Mouse (Mus musculus) heart, adult 18-20 months (tissue): ENCODE data around the gene Cib3. TPM values are rescaled to one million over a fixed set of nuclear protein-coding genes. Genes with fewer than 3 reads are reported as not detected.
A peak's percentile ranks its signal among the peaks of the same experiment; 100 is the strongest.

Source experiments
- DNase-seq, 2 experiments: peaks; one replicate each; pipeline ENCODE4 v3.0.0; 2021 to 2022; ENCODE audit warnings: mixed read lengths in 1 of 2
- long read RNA-seq, 2 experiments: library from polyadenylated mRNA; stranded (forward); transcript quantifications; one replicate each; pipeline ENCODE4 v2.0.0; 2021
- total RNA-seq, 2 experiments: library from RNA; stranded (reverse); gene quantifications; 2 replicates each; pipeline ENCODE4 v1.2.3; 2021

The Cib3 gene
- total RNA-seq: 1 to 10 TPM in 1 of 2 experiments, under 1 TPM in 1; 0.62 to 1.7 TPM
- long read RNA-seq, experiment 1, partial matches to known transcripts: 1 of 6 reads
- long read RNA-seq, experiment 1, other reads (novel, unspliced or antisense): 1 of 6 reads
- long read RNA-seq, experiment 2: 0 reads

DNA sequence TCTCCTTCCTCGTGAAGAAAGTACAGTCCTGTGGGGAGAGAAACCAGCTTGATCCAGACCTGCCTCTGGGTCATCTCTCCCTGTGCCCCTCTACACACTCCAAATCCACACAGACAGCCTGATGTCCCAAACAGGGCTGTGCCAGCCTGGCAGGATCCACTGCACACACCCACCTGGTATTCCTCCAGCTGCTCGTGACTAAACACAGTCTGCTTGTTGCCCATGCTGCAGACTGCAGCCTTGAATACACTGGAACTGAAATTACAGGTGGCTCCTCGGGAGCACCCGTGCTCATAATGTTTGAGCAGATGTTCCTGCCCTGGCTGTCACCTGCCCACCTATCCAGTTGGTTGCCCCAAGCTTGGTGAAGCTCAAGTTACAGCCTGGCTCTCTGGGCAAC, at the start of gene Cib3:
Gene Cib3 (minus strand): TSS at position 87 of the 400 bp plus-strand sequence.
- DNase-seq: peak in 1 of 2 experiments; percentile 25

DNA sequence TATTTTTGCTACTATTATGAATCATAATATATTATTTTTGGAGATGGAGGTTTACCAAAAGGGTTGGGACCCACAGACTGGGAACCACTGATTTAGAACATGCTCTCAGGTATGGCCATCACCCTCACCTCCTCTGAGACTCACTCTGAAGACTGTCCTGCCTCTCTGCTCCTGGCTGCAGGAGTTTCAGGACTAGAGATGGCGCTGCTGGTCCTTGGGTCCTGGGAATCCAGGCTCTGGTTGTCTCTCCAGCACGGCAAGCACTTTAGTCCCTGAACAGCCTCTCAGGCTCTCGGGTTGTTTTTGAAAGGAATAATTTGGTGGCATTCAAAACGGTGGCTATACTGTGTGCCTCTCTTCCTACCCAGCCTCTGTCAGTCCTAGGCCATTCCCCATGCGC, 49.2 kb upstream of the Cib3 start:
- DNase-seq: peak; percentile 62 to 68

DNA sequence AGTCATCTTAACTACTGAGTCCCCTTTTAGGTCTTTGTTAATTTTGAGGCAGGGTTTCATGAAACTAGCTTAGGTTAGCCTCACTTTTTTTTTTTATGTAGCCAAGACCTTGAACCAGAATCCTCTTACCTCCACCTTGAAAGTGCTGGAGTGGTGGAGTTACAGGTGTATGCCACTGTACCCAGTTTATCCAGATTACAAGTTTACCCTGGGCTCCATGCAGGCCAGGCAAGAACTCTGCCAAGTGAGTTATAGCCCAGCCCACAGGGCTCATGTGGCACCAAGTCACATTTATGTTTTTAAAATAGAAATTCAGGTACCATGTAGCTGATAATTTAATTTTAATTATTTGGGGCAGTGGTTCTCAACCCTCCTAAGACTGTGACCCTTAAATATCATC, 48.8 kb upstream of the Cib3 start:
- no peak for DNase-seq

DNA sequence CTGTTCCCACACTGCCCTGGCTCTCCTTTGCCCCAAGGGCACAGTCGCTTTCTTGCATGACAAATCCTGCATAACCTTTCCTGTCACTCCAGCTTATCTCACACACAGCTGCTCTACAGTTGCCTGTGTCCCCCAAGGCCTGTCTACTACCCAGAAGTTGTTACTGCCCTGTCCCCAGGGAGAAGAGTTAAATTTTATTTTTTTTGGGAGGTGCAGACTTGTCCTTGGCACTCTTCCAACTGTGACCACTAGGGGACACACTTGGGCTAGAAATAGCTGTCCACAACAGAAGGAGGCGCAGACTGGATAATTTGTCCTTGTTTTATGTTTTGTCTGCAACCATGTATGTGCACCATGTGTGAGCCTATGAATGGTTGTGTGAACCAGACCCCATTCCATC, 48.4 kb upstream of the Cib3 start:
- peak; percentile 85 to 88 for DNase-seq

DNA sequence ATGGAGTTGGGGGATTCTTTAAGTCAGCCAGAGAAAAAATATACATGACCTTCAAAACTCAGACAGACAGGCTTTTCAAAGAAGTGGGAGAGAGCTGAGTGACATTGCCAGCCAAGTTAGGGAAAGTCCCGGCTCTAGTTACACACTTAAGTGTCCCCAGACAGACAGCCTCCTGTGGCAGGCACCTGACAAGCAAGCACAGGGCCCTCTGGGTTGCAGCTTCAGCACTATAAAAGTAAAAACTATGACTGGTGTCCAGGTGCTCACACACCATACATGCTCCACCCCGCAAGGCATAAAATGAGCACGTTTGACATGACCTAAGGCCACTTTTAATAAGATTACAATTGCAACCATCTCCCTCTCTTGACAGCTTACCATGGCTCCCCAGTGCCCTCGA, 47.9 kb upstream of the Cib3 start:
- no peak for DNase-seq

DNA sequence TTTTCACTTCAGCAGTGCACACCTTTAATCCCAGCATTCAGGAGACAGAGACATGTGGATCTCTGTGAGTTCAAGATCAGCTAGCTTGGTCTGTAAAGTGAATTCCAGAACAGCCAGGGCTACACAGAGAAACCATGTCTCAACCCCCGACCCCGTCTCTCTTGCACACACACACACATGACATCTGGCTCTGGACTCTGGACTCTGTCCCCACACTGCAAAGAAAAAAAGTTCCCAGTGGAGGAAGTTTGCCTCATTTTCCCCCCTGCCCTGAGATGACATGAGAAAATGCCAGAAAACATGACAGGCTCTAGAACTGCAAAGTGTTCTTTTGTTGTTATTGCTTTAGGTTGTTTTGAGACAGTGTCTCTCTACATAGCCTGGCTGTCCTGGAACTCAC, 47.2 kb upstream of the Cib3 start:
- no peak for DNase-seq

DNA sequence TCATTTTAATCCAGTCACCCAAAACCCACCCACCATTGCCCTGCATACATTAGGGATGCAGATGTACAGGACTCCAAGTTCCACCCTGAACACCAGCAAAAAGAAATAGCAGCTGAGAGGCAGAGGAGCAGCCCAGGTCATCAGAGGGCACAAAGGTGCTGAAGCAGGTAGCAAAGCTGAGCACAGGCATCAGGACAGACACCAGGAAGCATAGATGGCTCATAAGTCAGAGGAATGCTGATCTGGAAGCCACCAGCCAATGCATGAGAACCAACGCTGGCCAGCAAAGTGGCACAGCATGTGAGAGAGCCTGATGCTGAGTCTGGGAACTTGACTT, 45.2 kb upstream of the Cib3 start:
- DNase-seq: no peak

DNA sequence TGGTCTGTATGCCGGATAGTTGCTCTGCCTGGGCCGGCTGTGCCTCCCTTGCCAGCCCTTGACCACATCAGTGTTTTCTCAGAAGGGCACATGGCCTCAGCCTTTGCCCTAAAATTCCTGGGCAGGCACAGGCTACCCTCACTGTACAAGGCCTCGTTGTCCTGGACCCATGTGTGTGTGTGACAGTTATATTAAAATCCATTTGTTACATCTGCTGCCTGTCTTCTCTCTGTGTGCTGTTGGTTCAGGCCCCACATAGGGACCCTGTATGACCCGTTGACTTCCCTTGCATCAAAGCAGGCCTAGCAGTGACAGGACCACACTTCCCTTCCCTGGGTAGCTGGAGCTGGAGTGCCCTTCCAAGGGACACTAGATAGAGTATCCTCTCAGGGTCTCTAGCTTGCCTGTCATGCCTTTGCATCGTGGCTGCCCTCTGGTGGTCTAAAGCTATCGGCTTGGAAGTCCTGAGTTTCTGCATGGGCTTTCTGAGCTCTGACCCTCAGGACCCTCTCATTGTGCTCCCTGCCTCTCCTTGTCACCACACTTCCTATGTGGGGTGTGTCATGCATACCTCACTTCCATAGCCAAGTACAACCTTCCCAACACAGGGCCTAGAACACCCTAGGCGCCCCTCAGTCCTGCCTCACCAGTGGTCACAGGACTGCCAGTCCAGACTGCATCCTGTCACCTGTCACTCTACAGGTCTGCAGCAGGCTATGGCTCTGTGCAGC, 44.7 kb upstream of the Cib3 start:
- DNase-seq: peak in 1 of 2 experiments; percentile 58

DNA sequence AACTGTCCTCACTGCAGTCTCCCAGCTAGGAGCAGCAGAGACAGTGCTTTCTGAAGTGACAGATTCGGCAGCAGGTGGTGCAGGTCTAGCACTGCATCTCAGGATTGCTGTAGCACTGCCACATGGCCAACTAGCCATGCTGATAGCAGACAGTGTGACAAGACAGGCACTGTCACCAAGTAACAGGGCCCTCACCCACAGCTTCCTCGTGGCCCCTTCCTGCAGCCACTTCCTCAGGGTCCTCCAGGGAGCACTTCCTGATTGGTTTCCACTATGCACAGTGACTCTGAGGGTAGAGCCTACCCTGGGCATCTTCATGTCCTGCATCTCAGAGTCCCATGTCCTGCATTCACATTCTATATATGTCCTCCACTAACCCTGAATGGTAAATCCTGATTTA, 32.0 kb upstream of the Cib3 start:
- peak in 1 of 2 experiments; percentile 38 for DNase-seq

DNA sequence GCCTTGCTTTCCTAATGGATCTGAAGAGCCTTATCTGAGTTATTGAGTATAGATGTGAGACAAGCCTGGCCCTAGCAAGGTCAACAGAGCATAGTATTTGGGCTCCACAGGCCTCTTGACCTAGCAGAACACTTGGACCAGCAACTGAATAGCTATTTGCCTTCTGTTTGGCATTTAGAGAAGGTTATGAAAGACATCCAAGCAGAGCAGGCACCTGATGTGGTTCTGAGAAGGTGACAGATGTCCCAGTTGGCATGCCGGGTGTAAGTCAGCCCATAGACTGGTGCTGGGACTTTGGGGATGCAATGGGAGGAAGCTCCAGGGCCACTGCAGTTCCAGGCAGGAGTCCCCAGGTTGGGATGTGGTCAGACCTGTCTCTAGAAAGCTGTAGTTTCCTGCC, 29.6 kb upstream of the Cib3 start:
- DNase-seq: peak; percentile 34 to 61

DNA sequence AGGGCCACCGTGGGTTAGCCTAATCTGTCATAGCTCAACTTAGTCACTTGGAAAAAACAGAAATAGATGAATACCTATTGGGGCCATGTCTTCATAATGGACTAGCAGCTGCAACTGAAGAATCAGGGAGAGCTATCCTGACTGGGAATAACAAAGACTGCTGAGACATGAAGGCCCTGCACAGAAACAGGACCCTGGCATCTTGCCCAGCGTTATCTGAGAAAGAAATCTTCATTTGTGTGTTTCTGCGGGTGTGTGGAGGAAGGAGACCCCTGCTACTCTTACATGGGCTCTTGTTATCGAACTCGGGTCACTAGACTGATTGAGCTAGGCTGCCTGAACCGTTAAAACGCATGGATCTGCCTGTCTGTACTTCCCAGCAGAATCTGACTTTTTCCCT, 28.3 kb upstream of the Cib3 start:
- DNase-seq: no peak

DNA sequence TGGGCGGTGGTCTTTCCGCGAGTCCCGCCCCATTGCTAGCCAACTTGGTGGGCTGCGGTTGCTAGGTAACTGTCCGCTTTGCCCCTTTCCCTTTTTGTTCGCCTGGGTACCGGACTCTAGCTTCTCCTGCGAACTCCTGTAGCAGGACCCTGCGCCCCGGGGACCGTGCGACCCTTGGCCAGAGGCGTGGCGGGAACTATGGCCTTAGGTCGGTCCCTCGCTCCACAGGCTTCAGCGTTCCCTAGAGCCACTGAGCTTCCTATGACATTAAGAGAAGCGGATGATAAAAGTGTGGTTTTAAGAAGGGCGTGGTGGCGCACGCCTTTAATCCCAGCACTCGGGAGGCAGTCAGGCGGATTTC, 27.7 kb upstream of the Cib3 start:
- DNase-seq: no peak

DNA sequence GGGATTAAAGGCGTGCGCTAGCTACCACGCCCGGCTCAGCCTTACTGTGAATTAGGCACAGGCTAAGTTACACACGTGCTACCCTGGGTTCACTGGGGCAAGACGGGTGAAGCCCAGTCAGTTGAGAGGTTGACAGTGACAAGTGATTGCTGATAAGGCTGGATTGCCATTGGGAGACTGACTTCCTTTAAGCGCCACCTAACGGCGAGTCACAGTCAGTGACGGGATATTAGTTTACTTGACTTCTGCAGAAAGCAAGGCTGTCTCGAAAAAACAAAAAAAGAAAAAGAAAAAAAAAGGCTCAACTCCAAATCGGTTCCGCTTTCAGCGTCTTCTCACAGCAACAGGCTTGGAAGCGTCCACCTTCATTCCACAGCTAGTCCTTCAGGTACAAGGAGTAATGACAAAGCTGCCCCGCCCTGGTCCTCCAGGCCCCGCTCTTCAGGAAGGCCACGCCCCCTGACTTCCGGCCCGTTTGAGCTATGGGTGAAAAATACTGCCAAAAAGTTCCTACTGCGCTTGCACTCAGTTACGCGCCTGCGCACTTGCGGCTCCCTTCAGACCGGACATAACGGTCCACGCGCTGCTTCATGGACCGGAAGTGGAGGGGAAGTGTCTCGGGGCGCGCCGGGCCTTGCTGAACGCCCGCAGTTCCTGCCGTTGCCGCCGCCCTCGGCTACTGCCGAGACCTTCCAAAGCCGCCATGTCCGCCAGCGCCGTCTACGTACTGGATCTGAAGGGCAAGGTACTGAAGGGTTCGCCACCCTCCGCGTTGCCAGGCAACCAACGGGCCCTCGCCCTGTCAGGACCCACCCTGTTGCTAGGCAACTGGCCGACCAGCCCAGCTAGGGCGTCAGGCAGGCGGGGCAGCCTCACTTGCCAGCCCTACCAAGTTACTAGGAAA, 27.1 kb upstream of the Cib3 start, which contains the start of gene Ap1m1:
Gene Ap1m1 (plus strand): TSS at position 520 of the 904 bp plus-strand sequence.
- peak; percentile 98 to 99 for DNase-seq

DNA sequence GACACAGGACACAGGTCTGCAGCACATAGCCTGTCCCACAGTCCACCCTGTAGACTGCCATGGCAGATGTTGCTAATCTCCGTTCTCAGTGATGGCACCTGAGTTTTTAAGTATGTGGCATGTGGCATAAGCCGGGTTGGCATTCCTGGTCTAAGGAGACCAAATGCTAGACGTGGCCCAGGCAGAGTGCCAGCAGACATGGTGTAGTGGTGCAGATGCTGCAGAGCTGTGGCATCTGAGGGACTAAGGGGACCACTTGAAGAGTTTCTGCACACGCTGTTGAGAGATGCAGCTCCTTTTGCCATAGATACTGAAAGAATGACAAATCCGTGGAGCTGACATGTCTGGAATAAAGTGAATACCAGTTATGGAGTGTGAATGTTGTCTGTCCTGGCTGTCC, 10.0 kb upstream of the Cib3 start:
- DNase-seq: no peak

DNA sequence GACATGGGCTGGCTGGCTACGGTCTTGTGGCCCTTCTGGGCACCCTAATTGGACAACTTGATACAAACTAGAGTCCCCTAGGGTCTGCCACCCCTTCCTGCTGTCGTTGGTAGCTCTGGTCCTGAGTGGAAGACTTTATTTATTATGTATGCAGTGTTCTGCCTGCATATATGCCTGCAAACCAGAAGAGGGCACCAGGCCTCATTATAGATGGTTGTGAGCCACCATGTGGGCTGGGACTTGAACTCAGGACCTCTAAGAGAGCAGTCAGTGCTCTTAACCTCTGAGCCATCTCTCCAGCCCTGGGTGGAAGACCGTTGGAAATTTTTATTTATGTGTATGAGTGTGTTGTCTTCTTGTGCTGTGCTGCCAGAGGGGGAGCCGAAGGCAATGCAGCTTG, 8.1 kb upstream of the Cib3 start:
- DNase-seq: no peak

DNA sequence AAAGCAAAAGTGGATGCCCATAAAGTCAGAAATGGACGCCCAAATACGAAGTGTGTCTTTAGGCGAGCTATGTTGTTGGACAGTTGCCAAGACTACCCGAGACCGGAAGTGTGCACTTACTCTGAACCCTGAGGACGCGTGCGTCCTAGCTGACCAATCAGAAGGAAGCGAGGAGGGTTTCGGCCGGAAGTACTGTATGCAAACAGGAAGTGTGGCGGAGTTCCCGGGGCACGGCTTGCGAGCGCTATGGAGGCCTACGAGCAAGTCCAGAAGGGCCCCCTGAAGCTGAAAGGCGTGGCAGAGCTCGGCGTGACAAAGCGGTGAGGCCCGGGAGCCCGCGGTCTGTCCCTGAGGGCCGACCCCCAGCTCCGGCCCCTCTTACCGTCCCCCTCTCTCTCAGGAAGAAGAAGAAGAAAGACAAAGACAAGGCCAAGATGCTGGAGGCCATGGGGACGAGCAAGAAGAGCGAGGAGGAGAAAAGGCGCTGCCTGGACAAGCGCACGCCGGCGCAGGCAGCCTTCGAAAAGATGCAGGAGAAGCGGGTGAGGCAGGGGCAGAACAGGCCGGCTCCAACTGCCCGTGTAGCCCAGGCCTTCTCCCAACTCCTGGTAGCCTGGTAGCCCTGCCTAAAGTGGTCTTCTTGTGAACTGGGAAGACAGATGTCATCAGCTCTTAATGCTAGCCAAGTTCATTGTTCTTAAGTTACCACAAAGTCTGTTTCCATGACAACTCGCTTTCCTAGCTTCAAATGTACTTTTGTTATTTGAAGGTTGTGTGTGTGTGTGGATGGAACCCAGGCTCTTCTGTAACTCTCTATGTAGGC, 7.1 kb upstream of the Cib3 start, which contains the start of gene Fam32a:
Gene Fam32a (plus strand): TSS at position 190 of the 823 bp plus-strand sequence.
- DNase-seq: peak; percentile 93 to 95

DNA sequence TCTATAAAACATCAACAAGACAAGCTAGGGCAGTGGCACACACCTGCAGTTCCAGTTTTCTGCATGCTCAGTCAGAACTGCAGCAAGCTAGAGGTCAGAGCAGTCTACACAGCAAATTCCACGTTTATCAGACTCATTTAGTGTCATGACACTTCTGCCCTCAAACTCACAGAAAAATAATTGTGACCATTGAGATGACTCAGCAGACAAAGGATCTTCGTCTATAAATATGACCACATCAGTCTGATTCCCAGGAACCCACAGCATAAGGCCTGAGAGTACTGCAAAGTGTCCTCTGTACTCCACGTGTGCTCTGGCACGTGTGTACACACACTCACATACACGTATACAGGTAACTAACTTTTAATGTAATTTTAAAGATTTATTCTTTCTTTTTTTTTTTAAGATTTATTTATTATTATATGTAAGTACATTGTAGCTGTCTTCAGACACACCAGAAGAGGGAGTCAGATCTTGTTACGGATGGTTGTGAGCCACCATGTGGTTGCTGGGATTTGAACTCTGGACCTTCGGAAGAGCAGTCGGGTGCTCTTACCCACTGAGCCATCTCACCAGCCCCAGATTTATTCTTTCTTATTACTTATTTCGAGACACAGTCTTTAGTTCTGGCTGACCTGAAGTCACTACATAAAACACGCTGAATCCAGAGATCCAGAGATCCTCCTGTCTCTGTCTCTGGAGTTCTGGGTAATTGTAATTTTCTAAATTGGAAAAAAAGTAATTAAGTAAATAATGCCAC, 6.3 kb upstream of the Cib3 start:
- DNase-seq: no peak

DNA sequence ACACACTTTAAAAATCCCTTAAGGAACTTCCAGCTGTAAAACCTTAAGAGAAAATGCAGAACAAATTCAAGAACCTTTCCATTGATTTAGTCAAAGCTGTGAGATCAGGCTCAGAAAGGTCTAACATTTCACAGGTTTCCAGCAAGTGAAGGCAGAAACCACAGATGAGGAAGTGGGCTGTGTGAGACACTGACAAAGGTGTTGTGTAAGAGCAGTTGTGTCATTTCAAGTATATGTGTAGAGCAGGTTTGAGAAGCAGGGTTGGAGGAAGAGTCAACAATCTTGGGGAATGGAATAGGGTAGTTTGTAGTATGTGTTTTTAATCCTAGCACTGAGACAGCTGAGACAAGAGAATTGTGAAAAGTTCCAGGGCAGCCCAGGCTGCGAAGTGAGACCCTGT, 3.2 kb upstream of the Cib3 start:
- DNase-seq: no peak

DNA sequence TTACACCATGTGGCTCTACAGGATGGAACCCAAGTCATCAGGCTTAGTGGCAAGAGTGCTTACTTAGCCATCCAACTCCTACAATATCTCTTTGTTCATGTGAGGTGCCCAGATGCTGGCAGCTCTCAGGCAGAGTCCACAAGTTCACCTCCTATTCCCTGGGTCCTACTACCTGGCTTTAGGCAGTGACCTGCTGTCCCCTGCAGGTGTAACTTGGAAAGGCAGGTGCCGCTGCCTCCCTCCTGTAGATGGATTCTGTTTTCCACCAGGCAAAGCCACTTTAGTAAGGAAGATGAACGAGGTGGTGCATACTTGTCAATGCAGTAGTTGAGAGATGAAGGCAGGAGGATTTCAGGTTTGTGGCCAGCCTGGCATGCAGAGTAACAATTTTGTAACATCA, 2.4 kb upstream of the Cib3 start:
- no peak for DNase-seq

DNA sequence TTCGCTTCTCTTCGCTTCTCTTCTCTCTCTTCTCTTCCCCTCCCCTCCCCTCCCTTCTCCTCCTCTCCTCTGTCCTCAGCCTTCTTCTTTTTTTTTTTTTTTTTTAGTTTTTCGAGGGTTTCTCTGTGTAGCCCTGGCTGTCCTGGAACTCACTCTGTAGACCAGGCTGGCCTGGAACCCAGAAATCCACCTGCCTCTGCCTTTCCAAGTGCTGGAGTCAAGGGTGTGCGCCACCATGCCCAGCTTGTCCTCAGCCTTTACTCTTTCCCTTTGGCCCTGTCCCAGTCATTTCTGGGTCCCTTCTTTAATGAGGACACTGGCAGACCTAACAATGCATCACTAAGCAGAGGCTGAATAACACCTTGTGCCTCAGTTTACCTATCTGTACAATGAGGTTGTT, 899 bp upstream of the Cib3 start, which contains the start of gene Gm11034:
Gene Gm11034 (minus strand): TSS at position 101 of the 400 bp plus-strand sequence.
- no peak for DNase-seq

DNA sequence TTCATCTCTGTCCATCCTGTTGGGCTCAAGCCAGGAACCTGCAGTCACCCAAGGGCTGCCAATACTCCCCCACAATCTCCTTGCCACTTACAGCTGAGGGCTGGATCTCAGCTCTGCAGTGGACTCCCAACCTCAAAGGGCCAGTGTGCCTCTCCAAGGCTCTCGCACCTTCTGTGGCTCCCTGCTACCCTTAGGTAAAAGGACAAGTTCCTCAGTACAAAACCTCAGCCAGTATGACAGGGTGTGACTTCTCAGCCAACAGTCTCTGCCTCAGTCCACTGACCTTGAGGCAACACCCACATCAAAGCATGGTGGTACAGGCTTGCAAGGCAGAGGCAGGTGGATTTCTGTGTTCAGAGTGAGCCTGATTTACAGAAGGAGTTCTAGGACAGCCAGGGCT, 791 bp downstream of the Cib3 start:
- no peak for DNase-seq
